Mouse (Mus musculus) left cerebral cortex, postnatal 36 days (tissue): ENCODE measurements around the gene Dusp16. TPM values are rescaled to one million over a fixed set of nuclear protein-coding genes. Genes with fewer than 3 reads are reported as not detected.

ENCODE experiments used
- DNase-seq, 2 experiments: peaks; one replicate each; pipeline ENCODE4 v3.0.0; 2021 to 2022; ENCODE audit warnings: low spot score in 2 of 2, mixed read lengths in 1 of 2
- intact Hi-C: fragments of 180-260 bp; cut with DNase I; formaldehyde crosslinking; loops from one replicate; pipeline ENCODE4 v1.15.1; 2025
- total RNA-seq, 2 experiments: library from RNA; stranded (reverse); gene quantifications; 2 replicates each; pipeline ENCODE4 v1.2.3; 2021

Gene Dusp16
- total RNA-seq, 2 experiments from 2014 or later: 8.0 to 12.7 TPM

GRCm38 (mm10) chr6:134793911-134794520 is 1.6 kb upstream of the Dusp16 start:
- intact Hi-C loops: loop anchor here (2.0 kb wide), 1 partner anchor 135 kb away; no protein-coding TSS in a partner anchor
- DNase-seq: peak; percentile 66 to 70

GRCm38 (mm10) chr6:134793046-134793806 is 801 bp upstream of the Dusp16 start:
- no peak for DNase-seq
- intact Hi-C loops: no loop called here

GRCm38 (mm10) chr6:134791251-134792118 is 940 bp downstream of the Dusp16 start:
- peak; percentile 14 to 39 for DNase-seq

GRCm38 (mm10) chr6:134789100-134789499 is 3.3 kb downstream of the Dusp16 start:
- intact Hi-C loops: no loop called here
- no peak for DNase-seq

More at GRCm38 (mm10) chr6:134791251-134792118, 940 bp downstream of the Dusp16 start:
- intact Hi-C loops: no loop called here

GRCm38 (mm10) chr6:134786426-134786825 is 6.0 kb downstream of the Dusp16 start:
- DNase-seq: no peak

GRCm38 (mm10) chr6:134782900-134783299 is 9.5 kb downstream of the Dusp16 start:
- no peak for DNase-seq
- intact Hi-C loops: no loop called here

More at GRCm38 (mm10) chr6:134786426-134786825, 6.0 kb downstream of the Dusp16 start:
- intact Hi-C loops: no loop called here

- DNase-seq: no peak
- intact Hi-C loops: no loop called here
These were observed 10.9 kb downstream of the Dusp16 start for GRCm38 (mm10) chr6:134781494-134781913.

- DNase-seq: no peak
- intact Hi-C loops: no loop called here
These were observed 12.4 kb downstream of the Dusp16 start for GRCm38 (mm10) chr6:134780024-134780423.

- intact Hi-C loops: no loop called here
- no peak for DNase-seq
These were observed 18.5 kb downstream of the Dusp16 start for GRCm38 (mm10) chr6:134773961-134774360.

- DNase-seq: no peak
- intact Hi-C loops: no loop called here
These were observed 19.0 kb downstream of the Dusp16 start for GRCm38 (mm10) chr6:134773292-134773893.

GRCm38 (mm10) chr6:134770339-134770738 is 22.1 kb downstream of the Dusp16 start:
- intact Hi-C loops: no loop called here
- no peak for DNase-seq

GRCm38 (mm10) chr6:134764441-134765061 is 27.9 kb downstream of the Dusp16 start:
- no peak for DNase-seq
- intact Hi-C loops: no loop called here

- DNase-seq: no peak
- intact Hi-C loops: no loop called here
These were observed 29.0 kb downstream of the Dusp16 start for GRCm38 (mm10) chr6:134763436-134763835.

- intact Hi-C loops: no loop called here
- no peak for DNase-seq
These were observed 30.6 kb downstream of the Dusp16 start for GRCm38 (mm10) chr6:134761808-134762207.

GRCm38 (mm10) chr6:134760926-134761544 is 31.4 kb downstream of the Dusp16 start:
- intact Hi-C loops: no loop called here
- DNase-seq: no peak

GRCm38 (mm10) chr6:134756058-134756457 is 36.4 kb downstream of the Dusp16 start:
- DNase-seq: no peak
- intact Hi-C loops: no loop called here

GRCm38 (mm10) chr6:134753858-134754257 is 38.6 kb downstream of the Dusp16 start:
- intact Hi-C loops: no loop called here
- DNase-seq: no peak

- intact Hi-C loops: no loop called here
- no peak for DNase-seq
These were observed 39.0 kb downstream of the Dusp16 start for GRCm38 (mm10) chr6:134753412-134753811.
